Mouse (Mus musculus) cerebellum, postnatal 4 days (tissue): Measurements from ENCODE around the gene Ift22.

ENCODE experiments used
- DNase-seq, 2 experiments: peaks; one replicate each; pipeline ENCODE4 v3.0.0; 2022; ENCODE audit warnings: low spot score in 2 of 2, mixed read lengths in 1 of 2

The Ift22 gene

GRCm38 (mm10) chr5:136907991-136908857, at the start of gene Ift22:
Gene Ift22 (plus strand): TSS chr5:136908150.
- peak; percentile 93 to 95 for DNase-seq

- DNase-seq: no peak
These were observed 46.6 kb upstream of the Ift22 start for GRCm38 (mm10) chr5:136861191-136861940.

- no peak for DNase-seq
These were observed 45.1 kb upstream of the Ift22 start for GRCm38 (mm10) chr5:136862806-136863205.

- DNase-seq: no peak
These were observed 44.7 kb upstream of the Ift22 start for GRCm38 (mm10) chr5:136863276-136863675.

GRCm38 (mm10) chr5:136863961-136864674, 43.8 kb upstream of the Ift22 start:
- peak in 1 of 2 experiments; percentile 58 for DNase-seq

- no peak for DNase-seq
These were observed 40.2 kb upstream of the Ift22 start for GRCm38 (mm10) chr5:136867706-136868105.

- no peak for DNase-seq
These were observed 38.4 kb upstream of the Ift22 start for GRCm38 (mm10) chr5:136869451-136870114.

- no peak for DNase-seq
These were observed 35.5 kb upstream of the Ift22 start for GRCm38 (mm10) chr5:136872417-136872816.

- DNase-seq: no peak
These were observed 33.7 kb upstream of the Ift22 start for GRCm38 (mm10) chr5:136874271-136874670.

- DNase-seq: no peak
These were observed 27.8 kb upstream of the Ift22 start for GRCm38 (mm10) chr5:136880101-136880500.

GRCm38 (mm10) chr5:136881380-136882009, 26.5 kb upstream of the Ift22 start:
- peak; percentile 77 to 88 for DNase-seq

- peak in 1 of 2 experiments; percentile 24 for DNase-seq
These were observed 25.7 kb upstream of the Ift22 start for GRCm38 (mm10) chr5:136882055-136882787.

GRCm38 (mm10) chr5:136882788-136883439, 25.0 kb upstream of the Ift22 start, which contains the start of gene Col26a1:
Gene Col26a1 (minus strand): TSS chr5:136883209.
- peak; percentile 20 to 25 for DNase-seq

GRCm38 (mm10) chr5:136886957-136887356, 21.0 kb upstream of the Ift22 start:
- no peak for DNase-seq

GRCm38 (mm10) chr5:136888539-136889355, 19.2 kb upstream of the Ift22 start:
- no peak for DNase-seq

- no peak for DNase-seq
These were observed 13.0 kb upstream of the Ift22 start for GRCm38 (mm10) chr5:136894840-136895528.

- DNase-seq: no peak
These were observed 12.4 kb upstream of the Ift22 start for GRCm38 (mm10) chr5:136895529-136895963.

- DNase-seq: no peak
These were observed 3.3 kb upstream of the Ift22 start for GRCm38 (mm10) chr5:136904621-136905020.
